Mouse (Mus musculus) B cell, adult 2 months (primary cell): ENCODE results near the gene Slc1a1.
A peak's percentile ranks its signal among the peaks of the same experiment; 100 is the strongest.

Experiments used
- DNase-seq, 2 experiments: peaks; one replicate each; pipeline ENCODE4 v3.0.0; 2022

The Slc1a1 gene

GRCm38 (mm10) chr19:28854831-28855230, 20.0 kb downstream of the Slc1a1 start:
- DNase-seq = no peak

GRCm38 (mm10) chr19:28860246-28860645, 25.4 kb downstream of the Slc1a1 start:
- no peak for DNase-seq

- no peak for DNase-seq
Measured at GRCm38 (mm10) chr19:28863626-28864025, 28.8 kb downstream of the Slc1a1 start.

GRCm38 (mm10) chr19:28864981-28865380, 30.1 kb downstream of the Slc1a1 start:
- DNase-seq = no peak

GRCm38 (mm10) chr19:28865501-28865900, 30.7 kb downstream of the Slc1a1 start:
- DNase-seq = no peak

GRCm38 (mm10) chr19:28869251-28869855, 34.5 kb downstream of the Slc1a1 start:
- DNase-seq = no peak

- DNase-seq = no peak
Measured at GRCm38 (mm10) chr19:28870351-28870750, 35.5 kb downstream of the Slc1a1 start.

- no peak for DNase-seq
Measured at GRCm38 (mm10) chr19:28879476-28879875, 44.6 kb downstream of the Slc1a1 start.

GRCm38 (mm10) chr19:28883126-28883525, 48.3 kb downstream of the Slc1a1 start:
- peak; percentile 18 to 23 for DNase-seq

- no peak for DNase-seq
Measured at GRCm38 (mm10) chr19:28888496-28888895, 53.6 kb downstream of the Slc1a1 start.

GRCm38 (mm10) chr19:28889251-28889650, 54.4 kb downstream of the Slc1a1 start:
- no peak for DNase-seq

GRCm38 (mm10) chr19:28891238-28891637, 56.4 kb downstream of the Slc1a1 start:
- DNase-seq = no peak

- DNase-seq = no peak
Measured at GRCm38 (mm10) chr19:28891864-28892263, 57.0 kb downstream of the Slc1a1 start.

- no peak for DNase-seq
Measured at GRCm38 (mm10) chr19:28896639-28897038, 61.8 kb downstream of the Slc1a1 start.

- no peak for DNase-seq
Measured at GRCm38 (mm10) chr19:28897497-28897896, 62.6 kb downstream of the Slc1a1 start.

- no peak for DNase-seq
Measured at GRCm38 (mm10) chr19:28900771-28901170, 65.9 kb downstream of the Slc1a1 start.

- no peak for DNase-seq
Measured at GRCm38 (mm10) chr19:28902111-28902510, 67.3 kb downstream of the Slc1a1 start.

- no peak for DNase-seq
Measured at GRCm38 (mm10) chr19:28902806-28903205, 68.0 kb downstream of the Slc1a1 start.

GRCm38 (mm10) chr19:28903536-28904119, 68.8 kb downstream of the Slc1a1 start:
- no peak for DNase-seq

- DNase-seq = no peak
Measured at GRCm38 (mm10) chr19:28908186-28908585, 73.3 kb downstream of the Slc1a1 start.

GRCm38 (mm10) chr19:28908693-28909092, 73.8 kb downstream of the Slc1a1 start:
- DNase-seq = no peak

GRCm38 (mm10) chr19:28914598-28914997, 79.7 kb downstream of the Slc1a1 start:
- no peak for DNase-seq

GRCm38 (mm10) chr19:28915602-28916250, 80.9 kb downstream of the Slc1a1 start:
- no peak for DNase-seq

GRCm38 (mm10) chr19:28916492-28916891, 81.6 kb downstream of the Slc1a1 start:
- no peak for DNase-seq
